8 mouse cellular contexts compared by ENCODE assay signal in the genomic region with DNA sequence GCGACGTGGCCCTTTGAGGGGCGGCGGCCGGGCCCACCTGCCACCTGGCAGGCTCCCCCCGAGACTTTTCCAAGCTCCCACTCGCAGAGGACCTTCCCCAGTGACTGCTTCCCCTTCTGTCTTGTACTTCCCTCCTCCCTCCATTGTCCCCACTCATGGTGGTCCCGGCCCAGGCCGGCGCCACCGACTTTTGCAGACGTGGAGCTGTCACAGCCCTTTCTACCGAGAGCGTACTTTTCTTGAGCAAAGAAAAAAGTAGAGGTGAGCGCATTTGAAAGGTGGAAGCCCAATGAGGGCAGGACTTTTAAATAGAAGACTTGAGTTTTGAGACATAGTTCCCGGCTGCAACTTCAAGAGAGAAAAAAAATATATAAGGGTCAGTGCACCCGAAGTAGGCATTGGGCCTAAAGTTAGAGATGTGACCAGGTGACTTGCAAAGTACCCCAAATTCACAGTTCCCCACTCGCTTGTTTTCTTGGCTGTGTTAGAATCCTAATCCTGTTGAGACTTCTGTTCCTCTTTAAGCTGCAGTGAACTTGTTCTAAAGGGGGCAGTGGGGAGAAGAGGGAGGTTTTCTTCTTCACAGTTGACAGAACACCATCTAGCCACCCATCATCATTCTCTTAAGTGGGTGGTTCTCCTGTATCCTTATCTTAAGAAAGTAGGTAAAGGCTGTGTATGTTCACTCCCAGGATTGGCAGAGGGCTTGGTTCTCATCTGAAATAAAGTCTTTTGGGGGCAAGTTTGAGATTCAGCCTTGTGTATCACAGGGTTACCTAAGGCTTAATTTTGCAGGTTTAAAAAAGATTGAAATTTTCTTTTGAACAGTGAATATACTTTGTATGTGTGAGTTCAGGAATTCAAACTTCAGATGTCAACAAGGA. TPM values are rescaled to one million over a fixed set of nuclear protein-coding genes. Genes with fewer than 3 reads are reported as not detected.
DNase-seq lines count a peak whose midpoint lies in the region; ATAC-seq and TF ChIP-seq lines count a peak whose summit lies in the region.

No protein-coding gene starts in this region.

- H3K9ac ChIP-seq in embryonic facial prominence, embryonic 12.5 days: peak overlapping the region; percentile 94
- peak overlapping the region; percentile 97 for H3K9ac ChIP-seq in hindbrain, embryonic 11.5 days (ENCODE audit: low read depth, low read length)

- peaks cover 16% of the 10 kb centered on the region; the same call in 1 of the 2 replicates for H3K4me1 ChIP-seq in kidney, adult 2 months (ENCODE audit: control insufficient read depth, insufficient read depth, low read length)
- H3K4me1 ChIP-seq in E14TG2a.4 (replicated peaks; ENCODE audit: low read depth, low read length): peaks cover 32% of the 10 kb centered on the region
- H3K4me1 ChIP-seq in embryonic facial prominence, embryonic 12.5 days: peaks cover 20% of the 10 kb centered on the region
- no peaks in the 10 kb centered on the region for H3K4me1 ChIP-seq in hindbrain, embryonic 11.5 days (replicated peaks; ENCODE audit: control insufficient read depth, insufficient read depth, low read length)

- H3K4me3 ChIP-seq in kidney, adult 2 months (ENCODE audit: insufficient read depth, low read depth, low read length): peak overlapping the region; percentile 87
- peak overlapping the region; percentile 96 for H3K4me3 ChIP-seq in E14TG2a.4 (replicated peaks; ENCODE audit: low read length)
- H3K4me3 ChIP-seq in embryonic facial prominence, embryonic 12.5 days: peak overlapping the region; percentile 94
- H3K4me3 ChIP-seq in hindbrain, embryonic 11.5 days (ENCODE audit: low read depth, low read length): peak overlapping the region; percentile 94

- H3K27me3 ChIP-seq in kidney, adult 2 months (replicated peaks; ENCODE audit: control insufficient read depth, insufficient read depth, low read length): no peaks in the 10 kb centered on the region
- no peaks in the 10 kb centered on the region for H3K27me3 ChIP-seq in E14TG2a.4 (ENCODE audit: insufficient read depth, low read length)
- no peaks in the 10 kb centered on the region for H3K27me3 ChIP-seq in embryonic facial prominence, embryonic 12.5 days
- no peaks in the 10 kb centered on the region for H3K27me3 ChIP-seq in hindbrain, embryonic 11.5 days (ENCODE audit: control insufficient read depth, insufficient read depth, low read length)

- peak overlapping the region; percentile 87 for H3K27ac ChIP-seq in kidney, adult 2 months (ENCODE audit: insufficient read depth, low read depth, low read length)
- H3K27ac ChIP-seq in embryonic facial prominence, embryonic 12.5 days: peak overlapping the region; percentile 83
- H3K27ac ChIP-seq in hindbrain, embryonic 11.5 days (ENCODE audit: low read depth, low read length): peak overlapping the region; percentile 84

- under 1% methylated on average over 18 of the region's 18 CpGs for WGBS in kidney, adult 2 months
- whole genome bisulfite sequencing in embryonic facial prominence, embryonic 12.5 days: 1% methylated on average over 18 of the region's 18 CpGs
- WGBS in hindbrain, embryonic 11.5 days: 3% methylated on average over 12 of the region's 18 CpGs

- peak; percentile 29 for DNase-seq in kidney, adult 2 months
- no peak for DNase-seq in kidney, adult 8-10 months
- peak; percentile 66 for DNase-seq in hindbrain, embryonic 11.5 days (ENCODE audit: low spot score)
- DNase-seq in lung, postnatal 10 days: peak; percentile 42
- DNase-seq in spleen, postnatal 36 days (ENCODE audit: low spot score in 2 of 2): peak; percentile 28 to 36
- DNase-seq in right cerebral cortex, adult 18-20 months: no peak

- peaks cover 4% of the 10 kb centered on the region for H3K36me3 ChIP-seq in kidney, adult 2 months (ENCODE audit: control insufficient read depth, insufficient read depth, low read length)
- peaks cover 29% of the 10 kb centered on the region for H3K36me3 ChIP-seq in E14TG2a.4 (ENCODE audit: insufficient read depth, low read length)
- peaks cover 17% of the 10 kb centered on the region for H3K36me3 ChIP-seq in embryonic facial prominence, embryonic 12.5 days
- H3K36me3 ChIP-seq in hindbrain, embryonic 11.5 days (ENCODE audit: control insufficient read depth, insufficient read depth, low read length): peaks cover 2% of the 10 kb centered on the region; the same call in 1 of the 2 replicates

- TF ChIP-seq CTCF in kidney, adult 2 months (conservative IDR thresholded peaks at IDR 0.05; ENCODE audit: insufficient read depth, insufficient read length, low read depth, low read length): no peak
- TF ChIP-seq CTCF in E14TG2a.4 (conservative IDR thresholded peaks at IDR 0.05; ENCODE audit: low read length): no peak

- no peak for TF ChIP-seq POLR2A in kidney, adult 2 months (IDR thresholded peaks at IDR 0.05; ENCODE audit: low read depth, low read length)

- H3K4me2 ChIP-seq in embryonic facial prominence, embryonic 12.5 days (replicated peaks): peak overlapping the region; percentile 79
- peak overlapping the region; percentile 60 for H3K4me2 ChIP-seq in hindbrain, embryonic 11.5 days (replicated peaks; ENCODE audit: low read depth, low read length)

- H3K9me3 ChIP-seq in E14TG2a.4 (ENCODE audit: low read length): no peaks in the 10 kb centered on the region
- H3K9me3 ChIP-seq in embryonic facial prominence, embryonic 12.5 days: no peaks in the 10 kb centered on the region
- H3K9me3 ChIP-seq in hindbrain, embryonic 11.5 days (ENCODE audit: control insufficient read depth, low read length): no peaks in the 10 kb centered on the region

- ATAC-seq in embryonic facial prominence, embryonic 12.5 days (ENCODE audit: insufficient number of reproducible peaks, insufficient read depth, low FRiP score, low TSS enrichment): no peak
- peak; percentile 76 for ATAC-seq in hindbrain, embryonic 11.5 days (ENCODE audit: low FRiP score)

RNA-seq across cellular contexts. Expression of gene Itch, which starts 0.9 kb away (rescaled TPM):
- polyA plus RNA-seq in kidney, adult 2 months (2012; rRNA removed): 15.0 and 17.6 TPM in 2 replicates
- 67.0 and 74.0 TPM in 2 replicates for polyA plus RNA-seq in embryonic facial prominence, embryonic 12.5 days (2016; fragmentation: Nextera tagmentation; extraction: Ambion mirVana)
- 54.1 and 56.6 TPM in 2 replicates for polyA plus RNA-seq in hindbrain, embryonic 11.5 days (2014; fragmentation: Nextera tagmentation; extraction: Ambion mirVana)

RNA-seq across cellular contexts. Expression of gene Ahcy, which starts 59.9 kb away (rescaled TPM):
- polyA plus RNA-seq in kidney, adult 2 months (2012; rRNA removed): 250 and 263 TPM in 2 replicates
- polyA plus RNA-seq in embryonic facial prominence, embryonic 12.5 days (2016; fragmentation: Nextera tagmentation; extraction: Ambion mirVana): 74.6 and 82.1 TPM in 2 replicates
- 75.6 and 75.8 TPM in 2 replicates for polyA plus RNA-seq in hindbrain, embryonic 11.5 days (2014; fragmentation: Nextera tagmentation; extraction: Ambion mirVana)

Comparison
In these comparisons a context has a peak if more than half of its experiments do, and no peak if none do; other contexts are left out.
1. DNase-seq: peak in kidney, adult 2 months (single experiment), hindbrain, embryonic 11.5 days (single experiment), lung, postnatal 10 days (single experiment) and spleen, postnatal 36 days (2 of 2); none in kidney, adult 8-10 months (0 of 2) and right cerebral cortex, adult 18-20 months (single experiment).
2. Peak in every context shown above with its lines, with median percentiles within 50 percentile points of each other: H3K27ac ChIP-seq and H3K4me3 ChIP-seq.